Mouse (Mus musculus) left cerebral cortex, postnatal 10 days (tissue): ENCODE measurements around the gene Cpm. TPM values are rescaled to one million over a fixed set of nuclear protein-coding genes. Genes with fewer than 3 reads are reported as not detected.
A peak's percentile ranks its signal among the peaks of the same experiment; 100 is the strongest.

Experiments used
- DNase-seq, 2 experiments: peaks; one replicate each; pipeline ENCODE4 v3.0.0; 2021 to 2022; ENCODE audit warnings: low spot score in 2 of 2, mixed read lengths in 1 of 2; ENCODE audit errors: extremely low spot score in 1 of 2
- intact Hi-C: fragments of 180-260 bp; cut with DNase I; formaldehyde crosslinking; loops from one replicate; pipeline ENCODE4 v1.15.1; 2025
- total RNA-seq, 2 experiments: library from RNA; stranded (reverse); gene quantifications; 2 replicates each; pipeline ENCODE4 v1.2.3; 2021

The Cpm gene
- total RNA-seq, 2 experiments from 2014 or later: 2.0 to 3.3 TPM

DNA sequence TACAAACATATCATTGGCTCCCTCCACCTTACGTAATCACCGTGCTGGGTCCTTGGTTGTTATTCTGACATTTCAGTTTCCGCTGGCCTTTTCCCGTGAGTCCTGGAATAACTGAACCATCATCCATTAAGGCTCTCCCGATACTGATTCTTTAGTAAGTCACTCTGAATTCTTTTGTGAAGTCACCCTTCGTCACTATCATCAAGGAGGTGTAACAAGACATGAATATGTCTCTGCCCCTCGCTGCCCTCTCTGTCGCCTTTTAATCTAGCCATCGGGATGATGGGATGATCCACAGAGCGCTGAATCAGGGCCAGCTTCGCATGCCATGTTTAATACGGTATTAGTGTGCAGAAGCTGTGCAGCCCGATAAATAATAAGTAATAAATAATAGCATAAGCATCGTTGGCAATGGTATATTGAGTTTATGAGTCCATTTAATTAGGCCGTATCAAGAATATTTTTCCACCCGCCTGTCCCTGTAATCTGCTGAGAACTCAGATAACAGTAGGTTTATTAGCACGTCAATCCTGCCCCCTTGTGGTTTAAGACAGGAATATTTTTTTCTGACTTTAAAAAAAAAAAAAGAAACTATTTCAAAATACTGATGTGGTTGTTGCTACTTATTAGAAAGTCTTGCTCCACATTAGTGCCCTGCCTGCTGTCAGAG, 47.5 kb downstream of the Cpm start:
- DNase-seq: peak in 1 of 2 experiments; percentile 36
- intact Hi-C loops: loop anchor here (2.0 to 5.0 kb wide), 3 partner anchors 159 to 454 kb away; partner anchors contain the start of gene Yeats4

DNA sequence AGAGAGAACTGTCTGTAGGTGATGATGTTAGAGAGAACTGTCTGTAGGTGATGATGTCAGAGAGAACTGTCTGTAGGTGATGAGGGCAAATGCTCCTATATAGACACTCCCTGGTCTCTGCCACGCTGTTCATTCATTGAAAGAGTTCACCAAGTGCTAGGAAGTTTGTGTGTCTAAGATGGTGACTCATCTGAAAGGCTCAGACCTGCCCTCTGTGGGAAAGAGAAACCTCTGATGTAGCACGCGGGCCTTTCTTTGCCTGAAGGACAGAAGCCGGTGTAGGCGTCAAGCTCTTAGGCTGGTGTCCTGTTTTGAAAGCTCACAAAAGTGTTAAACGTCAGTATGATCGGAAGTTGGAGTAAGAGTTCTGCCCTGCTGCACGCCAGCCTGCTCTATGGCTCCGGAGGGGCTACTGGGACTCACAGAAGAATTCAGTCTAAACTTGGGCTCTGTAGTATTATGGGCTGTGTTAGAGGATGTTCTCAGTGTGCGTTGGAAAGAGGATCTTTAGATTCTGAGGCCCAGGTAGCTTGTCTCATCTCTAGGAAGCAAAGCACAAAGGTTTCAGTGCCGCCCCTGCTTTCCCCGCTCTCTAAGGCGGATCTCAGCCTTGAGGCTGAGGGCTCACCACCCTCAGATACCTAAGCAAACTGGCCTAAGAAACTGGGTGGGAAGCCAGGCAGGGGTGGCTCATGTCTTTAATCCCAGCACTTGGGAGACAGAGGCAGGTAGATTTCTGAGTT, 48.4 kb downstream of the Cpm start:
- intact Hi-C loops: loop anchor here (2.0 to 5.0 kb wide), 3 partner anchors 160 to 455 kb away; partner anchors contain the start of gene Yeats4
- DNase-seq: no peak

DNA sequence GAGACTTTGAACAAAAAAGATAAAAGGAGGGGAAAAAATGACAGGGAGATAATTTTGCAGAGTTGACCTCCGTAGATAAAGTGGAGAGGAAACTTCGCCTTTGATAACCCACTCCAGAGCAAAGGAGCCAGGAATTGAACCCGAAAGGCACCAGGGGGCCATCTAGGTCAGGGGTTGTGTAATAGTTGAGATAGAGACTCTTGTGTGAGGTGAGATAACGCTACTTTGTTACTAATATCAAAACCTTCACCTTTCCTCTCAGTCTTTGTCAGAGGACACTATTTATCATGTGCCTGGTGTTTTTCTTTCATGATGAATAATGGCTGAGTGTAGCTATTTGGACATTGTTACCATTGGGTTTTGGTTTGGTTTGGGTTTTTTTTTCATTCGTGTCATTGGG, 49.1 kb downstream of the Cpm start:
- intact Hi-C loops: loop anchor here (5.0 kb wide), 2 partner anchors 161 to 456 kb away; partner anchors contain the start of gene Yeats4
- DNase-seq: no peak

DNA sequence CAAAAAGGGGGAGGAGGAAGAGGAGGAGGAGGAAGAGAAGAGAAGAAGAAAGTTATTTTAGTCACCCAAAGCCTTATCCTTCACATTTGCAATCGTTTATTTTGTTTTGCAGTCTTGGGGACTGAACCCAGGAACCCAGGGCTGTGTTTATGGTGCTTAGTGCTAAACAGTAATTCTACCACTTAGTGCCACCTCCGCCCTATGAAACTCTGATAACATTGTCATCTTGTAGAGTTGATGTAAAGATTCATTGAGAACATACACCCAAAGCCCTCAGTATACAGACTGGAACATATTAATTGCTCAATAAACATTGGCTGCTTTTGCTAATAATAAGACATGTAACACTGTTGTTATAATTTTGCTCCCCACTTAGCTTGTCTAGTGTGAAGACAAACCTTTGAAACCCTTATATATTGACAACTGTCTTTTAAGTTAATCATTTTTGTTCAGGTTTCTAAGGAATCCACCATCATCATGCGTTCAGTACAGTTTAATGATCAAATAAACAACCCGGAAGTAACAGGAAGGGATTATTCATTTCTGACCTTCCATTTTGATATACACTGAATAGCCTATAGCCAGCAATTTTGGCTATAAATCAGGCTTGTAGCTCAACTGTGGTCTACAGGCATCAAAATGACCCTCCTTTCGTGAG, 49.9 kb downstream of the Cpm start:
- intact Hi-C loops: loop anchor here (5.0 kb wide), 2 partner anchors 162 to 457 kb away; partner anchors contain the start of gene Yeats4
- DNase-seq: no peak

DNA sequence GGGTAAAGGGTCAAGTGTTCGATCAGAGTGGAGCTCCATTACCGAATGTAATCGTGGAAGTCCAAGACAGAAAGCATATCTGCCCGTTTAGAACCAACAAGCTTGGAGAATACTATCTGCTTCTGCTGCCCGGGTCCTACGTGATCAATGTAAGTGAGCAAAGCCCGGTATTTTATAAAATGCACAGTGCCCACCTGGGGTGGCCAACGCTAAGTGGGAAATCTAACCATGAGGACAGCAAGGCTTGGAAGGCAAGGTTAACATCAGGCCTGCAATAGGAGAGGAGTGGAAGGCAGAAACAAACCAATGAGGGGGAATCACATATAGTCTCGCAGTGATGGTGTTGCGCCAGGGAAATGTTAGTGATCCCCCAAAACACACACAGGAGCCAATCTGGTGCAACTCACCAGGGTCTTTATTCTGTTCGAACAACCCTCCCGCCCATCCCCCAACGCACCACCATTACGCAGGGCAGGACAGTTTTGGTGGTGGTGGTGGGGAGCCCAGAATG, 50.7 kb downstream of the Cpm start:
- DNase-seq: no peak

DNA sequence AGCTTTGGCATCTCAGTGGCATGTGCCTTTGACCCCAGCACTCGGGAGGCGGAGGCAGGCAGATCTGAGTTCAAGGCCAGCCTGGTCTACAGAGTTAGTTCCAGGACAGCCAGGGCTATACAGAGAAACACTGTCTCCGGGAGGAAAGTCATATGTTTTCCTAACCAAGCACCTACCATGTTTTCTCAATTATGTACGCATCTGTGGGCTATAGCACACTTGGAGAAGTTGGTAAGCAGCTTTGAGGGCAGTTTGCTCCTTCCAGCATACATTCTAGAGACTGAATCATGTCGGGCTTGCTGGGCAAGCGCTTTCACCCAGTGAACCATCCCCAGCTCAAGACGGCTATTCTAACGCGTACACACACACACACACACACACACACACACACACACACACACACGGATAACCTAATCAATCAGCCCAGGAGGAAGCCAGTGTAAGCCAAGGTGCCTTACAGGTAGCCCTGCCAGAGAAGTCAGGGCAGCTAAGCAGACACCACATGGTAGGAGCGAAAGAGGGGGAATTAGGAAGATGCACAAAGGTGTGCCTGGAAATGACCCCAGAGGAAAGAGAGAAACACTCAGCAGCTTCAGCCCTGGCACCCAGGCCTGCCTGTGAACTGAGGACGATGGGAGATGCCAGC, 51.7 kb downstream of the Cpm start:
- intact Hi-C loops: loop anchor here (5.0 kb wide), 1 partner anchor 319 kb away; no protein-coding TSS in a partner anchor
- DNase-seq: no peak

More for the DNA sequence above, 50.7 kb downstream of the Cpm start:
- intact Hi-C loops: loop anchor here (5.0 kb wide), 3 partner anchors 163 to 458 kb away; partner anchors contain the start of gene Yeats4

DNA sequence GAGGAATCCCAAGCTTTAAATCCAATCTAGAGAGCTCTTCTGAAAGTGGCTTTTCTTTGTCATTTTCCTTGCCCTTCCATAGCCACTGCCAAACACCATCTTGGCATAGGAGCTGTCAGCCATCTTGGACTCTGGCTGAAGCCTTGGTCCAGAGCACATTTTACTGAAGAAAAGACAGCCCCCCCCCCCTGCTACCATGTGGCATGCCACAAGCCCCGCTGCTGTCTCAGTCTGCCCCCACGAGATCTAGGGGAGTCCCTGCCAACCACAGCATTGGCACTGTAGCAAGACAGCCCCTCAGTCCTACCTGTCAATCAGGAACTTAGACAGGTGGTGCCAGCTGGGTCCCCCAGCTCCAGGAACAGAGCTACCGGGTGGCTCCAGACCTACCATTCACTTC, 52.2 kb downstream of the Cpm start:
- intact Hi-C loops: loop anchor here (5.0 kb wide), 1 partner anchor 319 kb away; no protein-coding TSS in a partner anchor
- no peak for DNase-seq

DNA sequence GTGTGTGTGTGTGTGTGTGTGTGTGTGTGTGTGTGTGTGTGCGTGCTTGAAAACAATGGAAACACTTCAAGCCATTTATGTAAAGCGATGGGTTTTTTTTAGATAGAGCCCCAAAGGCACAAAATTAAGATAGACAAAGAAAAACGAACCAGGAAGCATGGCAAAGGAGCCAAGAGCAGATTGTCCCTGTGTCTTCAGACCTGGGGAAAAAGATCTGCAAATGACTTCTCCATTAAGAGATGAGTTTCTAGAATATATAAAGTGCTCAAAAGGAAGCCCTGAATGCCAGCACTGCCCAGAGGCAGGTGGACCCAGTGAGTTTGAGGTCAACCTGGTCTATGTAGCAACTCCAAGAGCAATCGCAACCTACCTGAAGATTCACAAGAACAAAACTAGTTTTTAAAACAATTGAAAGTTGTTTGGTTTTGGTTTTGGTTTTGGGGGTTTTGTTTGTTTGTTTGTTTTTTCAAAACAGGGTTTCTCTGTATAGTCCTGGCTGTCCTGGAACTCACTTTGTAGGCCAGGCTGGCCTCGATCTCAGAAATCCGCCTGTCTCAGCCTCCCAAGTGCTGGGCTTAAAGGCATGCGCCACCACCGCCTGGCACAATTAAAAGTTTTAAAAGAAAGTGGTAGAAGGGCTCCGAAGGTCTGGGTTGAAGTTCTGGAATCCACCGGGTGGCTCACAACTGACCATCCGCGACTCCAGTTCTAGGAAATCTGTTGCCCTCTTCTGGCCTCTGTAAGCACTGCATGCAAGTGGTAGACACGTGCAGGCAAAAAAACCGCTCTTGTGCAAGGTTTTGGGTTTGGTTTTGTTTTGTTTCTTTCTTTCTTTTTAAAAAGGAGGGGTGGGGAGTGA, 52.9 kb downstream of the Cpm start:
- peak; percentile 27 to 58 for DNase-seq
- intact Hi-C loops: loop anchor here (5.0 kb wide), 1 partner anchor 320 kb away; no protein-coding TSS in a partner anchor

DNA sequence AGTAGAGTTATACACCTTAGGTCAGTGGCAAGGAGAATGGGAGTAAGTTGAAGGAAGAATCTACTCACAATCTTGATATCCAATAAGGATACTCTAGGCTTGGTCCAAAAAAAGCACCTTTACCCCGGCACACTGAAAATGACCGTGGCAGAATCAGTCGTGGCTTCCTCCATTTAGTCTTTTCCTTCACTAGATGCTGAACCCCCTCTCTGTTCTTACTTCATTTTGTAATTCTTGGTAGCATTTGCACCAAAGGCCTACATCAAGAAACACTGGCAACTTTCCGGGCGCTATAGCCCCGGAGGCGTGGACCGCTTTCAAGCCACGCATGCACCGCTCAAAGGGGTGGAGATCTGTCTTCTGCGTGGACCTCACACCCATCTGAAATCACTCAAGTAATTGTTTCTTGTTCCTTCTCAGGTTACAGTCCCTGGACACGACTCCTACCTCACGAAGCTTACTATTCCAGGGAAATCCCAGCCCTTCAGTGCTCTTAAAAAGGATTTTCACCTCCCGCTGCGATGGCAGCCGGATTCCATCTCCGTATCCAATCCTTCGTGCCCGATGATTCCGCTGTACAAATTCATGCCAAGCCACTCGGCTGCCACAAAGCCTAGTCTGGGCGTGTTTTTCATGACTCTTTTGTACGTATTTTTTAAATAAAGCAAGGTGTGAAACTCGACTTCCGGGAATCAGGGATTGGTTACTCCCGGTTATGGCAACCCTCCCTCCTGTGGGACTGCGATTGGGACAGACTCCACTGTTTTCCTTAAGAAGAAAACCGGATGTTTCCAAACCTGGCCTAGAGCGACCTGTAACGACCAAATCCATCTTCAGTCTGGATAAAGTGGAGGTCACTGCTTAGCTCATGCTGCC, 53.8 kb downstream of the Cpm start:
- intact Hi-C loops: loop anchor here (5.0 kb wide), 1 partner anchor 321 kb away; no protein-coding TSS in a partner anchor
- no peak for DNase-seq

DNA sequence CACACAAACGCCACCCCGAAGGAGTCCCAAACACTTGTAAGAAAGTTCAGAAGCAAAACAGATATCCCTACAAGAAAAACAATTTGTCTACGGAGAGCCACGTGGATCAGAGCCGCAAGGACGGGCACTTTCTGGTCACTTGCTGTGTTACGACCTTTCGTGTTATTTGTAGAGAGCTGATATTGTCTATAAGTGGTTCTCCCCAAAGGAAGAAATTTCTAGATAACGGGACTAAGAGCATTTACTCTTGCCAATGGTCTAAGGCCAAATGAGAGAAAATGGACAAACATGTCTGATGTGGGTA, 54.4 kb downstream of the Cpm start:
- intact Hi-C loops: loop anchor here (5.0 kb wide), 1 partner anchor 321 kb away; no protein-coding TSS in a partner anchor
- no peak for DNase-seq

DNA sequence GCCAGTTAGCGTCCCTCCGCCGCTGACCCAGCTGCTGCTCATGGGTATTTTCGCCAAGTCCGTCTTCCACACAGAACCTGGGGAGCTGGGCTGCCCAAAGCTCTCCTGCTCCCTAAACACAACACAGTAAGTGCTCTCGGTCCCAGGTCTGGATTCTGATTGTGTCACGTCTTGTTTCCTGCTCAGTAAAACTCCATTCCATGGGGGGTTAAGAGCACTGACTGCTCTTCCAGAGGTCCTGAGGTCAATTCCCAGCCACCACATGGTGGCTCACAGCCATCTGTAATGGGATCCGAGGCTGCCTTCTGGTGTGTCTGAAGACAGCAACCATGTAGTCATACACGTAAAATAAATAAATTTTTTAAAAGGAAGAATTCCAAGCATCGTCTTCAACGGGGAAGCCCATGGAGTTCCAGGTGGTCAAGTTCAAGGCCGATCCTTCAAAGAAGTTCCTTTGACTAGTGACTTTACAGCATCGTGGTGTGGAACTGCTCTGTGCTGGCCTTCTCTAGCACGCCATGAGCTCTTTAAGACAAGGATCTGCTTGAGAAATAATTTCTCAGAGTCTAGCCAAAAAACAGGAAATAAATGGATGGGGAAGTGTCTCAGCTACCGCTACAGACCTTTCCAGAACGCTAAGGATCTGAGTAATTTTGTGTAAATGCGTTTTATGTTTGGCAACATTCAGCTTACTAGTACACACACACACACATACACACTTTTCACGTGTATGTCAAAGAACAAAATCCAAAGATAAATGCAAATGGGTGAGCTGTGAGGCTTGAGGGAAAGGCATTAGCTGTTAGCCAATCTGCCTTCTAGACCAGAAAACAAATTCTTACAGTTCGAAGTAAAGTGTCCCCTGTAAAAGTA, 55.2 kb downstream of the Cpm start:
- no peak for DNase-seq
- intact Hi-C loops: loop anchor here (5.0 kb wide), 1 partner anchor 322 kb away; no protein-coding TSS in a partner anchor

DNA sequence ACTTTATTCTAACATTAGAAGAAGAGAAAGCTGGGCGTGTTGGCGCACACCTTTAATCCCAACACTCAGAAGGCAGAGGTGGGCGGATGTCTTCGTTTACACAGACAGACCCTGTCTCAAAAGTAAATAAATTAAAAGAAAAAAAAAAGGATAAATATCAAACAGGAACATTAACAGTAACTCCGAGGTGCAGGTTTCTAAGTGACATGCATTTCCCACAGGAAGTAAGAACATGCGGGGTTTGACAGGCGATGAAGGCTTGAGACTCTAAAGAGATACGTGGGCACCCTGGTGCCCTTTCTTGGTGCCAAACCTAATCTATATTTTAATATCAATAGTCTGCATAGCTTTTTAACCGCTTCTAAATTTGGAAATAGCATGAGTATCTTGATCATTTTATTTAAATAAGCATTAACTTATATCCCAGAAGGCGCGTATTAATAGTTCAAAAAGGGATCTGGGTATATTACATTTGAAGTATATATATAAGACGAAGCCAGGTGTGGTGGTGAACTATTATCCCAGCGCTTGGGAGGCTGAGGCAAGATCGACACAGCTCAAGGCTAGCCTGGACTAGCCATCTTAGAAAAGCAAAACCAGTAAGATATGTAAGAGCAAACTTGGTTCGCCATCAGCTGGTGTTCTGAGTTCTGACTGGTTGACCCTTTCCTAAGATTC, 56.0 kb downstream of the Cpm start:
- intact Hi-C loops: no loop called here
- DNase-seq: no peak

DNA sequence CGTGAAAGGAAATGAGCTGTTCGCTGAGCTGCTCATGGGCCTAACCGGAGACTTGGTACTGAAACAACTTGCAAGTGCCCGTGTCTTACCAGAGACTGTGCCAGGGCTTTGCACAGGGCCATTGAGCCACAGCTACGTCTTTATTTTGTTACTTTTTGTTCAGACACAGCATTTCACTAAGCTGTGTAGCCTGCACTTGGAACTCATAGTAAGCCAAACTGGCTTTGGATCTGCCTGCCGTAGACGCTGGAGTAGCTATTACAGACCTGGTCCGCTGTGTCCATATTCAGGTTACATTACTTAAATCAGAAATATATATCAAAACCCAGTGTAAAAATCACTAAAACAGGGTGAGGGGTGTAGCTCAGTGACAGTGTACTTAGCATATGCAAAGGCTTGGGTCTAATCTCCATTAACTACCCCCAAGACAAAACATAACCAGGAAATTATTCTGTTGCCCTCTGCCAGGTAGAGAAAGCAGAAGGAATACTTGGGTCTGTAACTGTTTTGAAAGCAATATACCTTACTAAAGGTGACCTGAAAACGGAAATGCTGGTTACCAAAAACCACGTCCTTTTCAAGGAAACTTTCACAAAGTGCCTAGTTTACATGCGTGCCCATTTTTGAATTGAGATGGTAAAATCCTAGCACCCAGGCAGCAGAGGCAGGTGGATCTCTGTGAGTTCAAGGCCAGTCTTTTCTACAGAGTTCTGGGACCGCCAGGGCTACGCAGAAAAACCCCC, 56.7 kb downstream of the Cpm start:
- no peak for DNase-seq
- intact Hi-C loops: no loop called here

DNA sequence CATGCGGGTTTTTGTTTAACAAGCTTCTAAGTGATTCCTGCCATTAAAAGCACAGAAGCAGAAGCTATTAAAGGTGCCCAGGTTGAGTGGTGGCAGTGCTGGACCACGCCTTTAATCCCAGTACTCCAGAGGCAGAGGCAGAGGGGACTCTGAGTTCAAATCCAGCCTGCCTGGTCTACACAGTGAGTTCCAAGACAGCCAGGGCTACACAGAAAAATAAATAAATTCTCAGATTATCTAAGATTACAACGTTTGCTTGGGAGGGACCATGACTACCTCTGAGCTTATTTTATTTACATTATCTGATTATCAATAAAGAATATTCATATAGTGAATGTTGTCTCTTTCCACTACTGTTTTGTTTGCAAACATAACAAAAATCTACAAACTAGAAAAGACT, 57.7 kb downstream of the Cpm start:
- intact Hi-C loops: no loop called here

DNA sequence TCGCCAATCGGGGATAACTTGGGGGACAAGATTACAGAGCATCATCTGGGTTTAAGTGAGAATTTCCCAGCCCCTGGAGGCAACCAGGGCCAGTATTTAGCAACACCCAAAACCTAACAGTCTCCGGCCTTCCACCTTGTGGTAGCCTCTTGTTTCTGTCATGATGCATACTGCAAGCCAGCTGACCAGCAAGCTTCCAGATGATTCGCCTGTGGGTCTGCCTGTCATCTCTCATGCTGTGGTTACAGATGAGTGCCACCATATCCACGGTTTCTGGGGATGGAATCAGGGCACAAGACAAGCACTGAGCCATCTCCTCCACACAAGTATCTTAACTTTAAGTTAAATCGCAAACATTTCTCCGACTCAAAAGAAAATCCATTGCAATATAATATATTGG, 58.3 kb downstream of the Cpm start:
- DNase-seq: no peak
- intact Hi-C loops: no loop called here

More for the DNA sequence above, 57.7 kb downstream of the Cpm start:
- no peak for DNase-seq
